Mouse (Mus musculus) adrenal gland, adult 18-20 months (tissue): ENCODE data around the gene Xpo6. TPM values are rescaled to one million over a fixed set of nuclear protein-coding genes. Genes with fewer than 3 reads are reported as not detected.

ENCODE experiments used
- DNase-seq, 2 experiments: peaks; one replicate each; pipeline ENCODE4 v3.0.0; 2021 to 2022; ENCODE audit warnings: low spot score in 2 of 2
- total RNA-seq, 2 experiments: library from RNA; stranded (reverse); gene quantifications; 1 replicate in 1 of 2; 2 replicates in 1 of 2; pipeline ENCODE4 v1.2.3; 2021

Xpo6 gene
- total RNA-seq, 2 experiments from 2014 or later: 80.9 to 99.4 TPM

DNA sequence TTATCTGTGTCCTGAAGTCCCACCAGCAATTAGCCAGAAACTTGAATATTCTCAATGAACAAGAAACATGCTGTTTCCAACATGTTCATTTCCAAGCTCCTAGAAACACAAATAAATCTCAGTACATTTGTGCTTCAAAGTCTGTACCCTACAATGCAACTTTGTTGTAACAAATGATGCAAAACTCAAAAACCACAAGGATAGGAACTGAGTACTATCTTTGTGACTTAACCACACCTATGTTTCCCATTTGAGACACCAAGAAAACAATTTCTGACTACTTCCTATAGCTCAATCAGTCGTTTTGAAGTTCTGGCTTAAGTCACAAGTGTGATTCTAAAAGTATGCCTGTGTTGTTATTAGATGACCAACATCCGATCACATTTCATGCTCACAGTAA, 64.9 kb downstream of the Xpo6 start:
- DNase-seq: no peak

DNA sequence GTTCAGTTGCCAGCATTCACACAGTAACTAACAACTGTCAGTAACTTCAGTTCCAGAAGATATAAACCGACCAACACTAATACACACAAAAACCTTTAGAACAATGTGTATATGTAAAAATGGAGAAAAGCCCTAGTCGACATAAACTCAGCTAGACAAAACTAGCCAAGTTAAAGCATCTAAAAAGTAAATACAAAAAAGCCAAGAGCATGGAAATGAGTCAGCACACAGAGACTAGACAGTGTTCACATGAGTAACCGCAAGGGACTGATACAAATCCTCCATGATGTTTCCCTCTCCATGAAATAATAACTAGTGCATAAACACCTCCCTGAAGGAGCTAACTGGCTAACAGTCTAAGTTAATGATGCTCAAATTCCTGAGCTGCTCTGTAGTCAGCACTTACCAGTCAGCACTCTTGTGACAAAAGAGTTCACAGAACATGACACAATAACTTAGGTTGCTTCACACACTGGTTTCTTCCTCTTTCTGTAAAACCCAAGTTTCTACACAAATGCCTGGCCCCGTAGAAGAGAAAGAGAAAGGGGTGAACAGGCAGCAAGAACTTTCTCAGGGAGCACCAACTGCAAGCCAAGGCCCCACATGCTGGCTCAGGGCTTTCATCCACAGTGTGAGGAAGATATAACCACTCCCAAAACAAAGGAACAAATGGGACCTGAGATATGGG, 65.5 kb downstream of the Xpo6 start:
- no peak for DNase-seq

DNA sequence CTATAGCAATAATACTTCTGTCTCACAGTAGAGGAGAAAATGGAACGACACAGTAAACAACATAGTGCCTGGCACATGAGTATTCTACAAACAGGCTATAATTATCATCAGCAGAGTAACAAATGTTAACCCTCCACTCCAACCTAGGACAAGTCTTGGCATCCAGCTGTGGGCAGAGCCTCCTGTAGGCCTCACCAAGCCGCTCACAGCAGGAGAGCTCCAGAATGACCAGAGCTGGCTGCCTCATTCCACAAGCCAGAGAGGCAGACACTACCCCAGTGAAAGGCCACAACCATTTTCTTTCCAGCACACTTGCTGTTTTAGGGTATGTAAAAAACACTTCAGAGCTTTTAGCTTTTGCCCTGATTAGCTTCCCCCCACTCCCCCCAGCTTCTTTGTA, 72.6 kb downstream of the Xpo6 start:
- DNase-seq: no peak

DNA sequence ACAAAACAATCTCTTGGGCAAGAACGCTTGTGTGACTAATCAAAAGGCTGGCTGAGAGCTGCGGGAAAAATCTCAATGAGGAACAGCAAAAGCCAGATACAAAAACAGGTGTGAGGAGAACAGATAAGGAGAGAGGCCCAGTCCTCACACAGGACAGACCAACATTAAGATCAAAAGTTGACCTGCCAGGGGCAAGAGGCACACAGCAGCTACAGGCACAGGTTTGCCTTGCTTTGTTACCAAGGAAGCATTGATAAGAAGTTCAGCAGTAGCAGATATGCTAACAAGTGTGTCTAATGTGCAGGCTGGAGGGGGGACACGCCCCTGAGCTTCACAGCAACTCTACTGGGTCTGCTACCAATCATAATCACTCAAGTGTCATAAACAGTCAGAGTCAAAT, 73.8 kb downstream of the Xpo6 start:
- DNase-seq: no peak

DNA sequence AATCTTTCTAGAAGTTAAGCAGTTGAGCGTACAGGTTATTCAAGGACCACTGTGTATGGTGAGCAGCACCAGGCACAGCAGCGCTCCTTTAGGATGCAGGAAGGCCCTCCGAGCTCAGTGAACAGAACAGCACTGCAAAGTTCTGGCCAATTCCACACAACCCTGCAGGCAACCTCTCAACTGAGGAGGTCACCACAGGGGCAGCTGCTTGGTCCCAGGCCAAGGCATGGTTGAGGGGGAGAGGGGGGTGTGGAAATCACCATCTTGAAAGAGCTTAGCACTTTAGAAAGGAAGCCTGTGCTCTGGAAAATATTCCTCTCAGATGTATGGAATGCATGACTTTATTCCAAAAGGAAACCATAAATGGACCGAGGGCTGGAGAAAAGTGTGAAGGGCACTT, 78.8 kb downstream of the Xpo6 start:
- no peak for DNase-seq

DNA sequence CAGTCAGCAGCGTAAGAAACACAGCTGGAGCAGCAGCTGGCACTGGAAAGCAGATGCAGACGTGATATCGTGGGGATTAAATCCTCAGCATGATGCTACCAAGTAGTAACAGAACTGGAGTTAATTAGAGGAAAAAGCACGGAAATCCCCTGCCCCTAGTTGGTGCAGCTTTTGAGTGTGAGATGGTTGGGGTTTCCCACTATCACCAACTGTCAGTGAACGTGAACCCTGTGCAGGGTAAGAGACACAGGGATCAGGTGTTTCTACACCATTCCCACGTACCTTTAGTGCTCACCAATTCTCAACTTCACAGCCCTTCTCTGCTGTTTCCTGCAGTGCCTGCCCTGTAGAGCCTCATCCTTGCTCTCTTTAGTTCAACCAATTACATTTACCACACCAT, 80.5 kb downstream of the Xpo6 start:
- DNase-seq: no peak

DNA sequence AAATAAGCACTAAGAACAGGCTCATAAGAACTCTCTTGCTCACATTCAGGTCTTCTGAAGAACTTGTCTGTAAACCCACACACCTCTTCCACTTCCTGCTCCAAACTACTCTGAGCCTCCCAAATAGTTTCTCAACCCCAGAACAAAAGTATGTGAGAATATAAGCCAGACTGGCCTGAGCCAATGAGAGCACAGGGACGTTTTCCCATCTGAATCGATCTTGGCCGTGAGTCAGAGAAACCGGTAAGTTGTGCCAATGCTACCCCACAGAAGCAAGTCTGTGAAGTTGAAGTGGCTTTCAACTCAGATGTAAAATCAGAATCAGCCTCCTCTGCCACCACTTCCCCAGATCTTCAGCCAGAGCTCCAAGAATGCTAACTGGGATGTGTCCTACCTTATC, 87.0 kb downstream of the Xpo6 start:
- DNase-seq: no peak

DNA sequence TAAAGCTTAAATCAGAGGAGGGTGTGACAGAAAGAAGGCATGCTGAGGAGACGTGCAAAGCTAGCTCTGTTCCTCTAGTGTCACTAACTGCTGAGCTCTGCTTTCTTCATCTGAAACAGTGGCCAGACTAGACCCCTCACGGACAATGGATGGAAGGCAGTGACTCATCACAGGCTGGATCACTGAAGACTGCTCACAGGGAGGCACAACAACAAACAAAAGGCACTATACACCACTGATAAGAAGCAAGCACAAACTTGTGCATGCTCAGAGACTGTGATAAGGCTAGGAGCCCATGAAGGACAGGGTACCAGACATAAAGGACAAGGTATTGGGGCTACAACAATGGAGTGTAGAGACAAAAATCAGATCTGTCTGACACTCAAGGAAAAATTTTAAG, 89.1 kb downstream of the Xpo6 start:
- DNase-seq: no peak

DNA sequence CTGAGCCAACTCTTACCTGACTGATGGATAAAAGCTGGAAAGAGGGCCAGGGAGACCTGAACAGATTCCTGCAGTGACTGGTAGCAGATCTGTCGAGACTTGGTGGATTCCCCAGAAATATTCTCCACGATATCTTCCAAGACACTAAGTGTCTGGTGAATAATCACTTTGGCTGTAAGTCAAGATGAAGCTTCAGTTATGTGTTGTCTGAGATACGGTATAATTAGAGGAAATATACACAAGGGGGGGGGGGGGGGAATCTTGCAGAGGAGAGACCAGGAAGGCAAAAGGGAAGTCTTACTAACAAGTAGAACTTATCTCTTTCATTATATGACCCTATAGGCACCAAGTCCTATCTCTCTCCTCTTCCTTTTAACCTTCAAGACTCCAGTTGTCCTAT, 90.4 kb downstream of the Xpo6 start:
- DNase-seq: no peak

DNA sequence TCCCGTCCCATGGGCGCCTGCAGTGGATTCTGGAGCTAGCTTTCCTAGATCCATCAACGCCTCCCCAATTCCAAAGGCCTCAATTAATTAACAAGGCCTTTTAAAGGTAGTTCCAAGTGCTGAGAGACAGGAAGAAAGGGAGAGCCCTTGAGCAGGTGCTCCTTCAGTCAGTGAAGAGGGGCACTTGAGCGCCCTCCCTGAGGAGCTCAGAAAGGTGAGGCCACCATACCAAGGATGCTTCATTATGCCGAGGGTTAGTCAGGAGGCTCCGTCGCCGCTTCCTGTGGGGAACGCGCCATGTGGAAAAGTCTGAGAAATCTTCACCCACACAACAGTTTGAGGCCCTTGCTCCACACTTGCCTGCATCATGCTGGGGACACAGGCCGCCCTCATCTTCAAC, 99.9 kb downstream of the Xpo6 start:
- no peak for DNase-seq

DNA sequence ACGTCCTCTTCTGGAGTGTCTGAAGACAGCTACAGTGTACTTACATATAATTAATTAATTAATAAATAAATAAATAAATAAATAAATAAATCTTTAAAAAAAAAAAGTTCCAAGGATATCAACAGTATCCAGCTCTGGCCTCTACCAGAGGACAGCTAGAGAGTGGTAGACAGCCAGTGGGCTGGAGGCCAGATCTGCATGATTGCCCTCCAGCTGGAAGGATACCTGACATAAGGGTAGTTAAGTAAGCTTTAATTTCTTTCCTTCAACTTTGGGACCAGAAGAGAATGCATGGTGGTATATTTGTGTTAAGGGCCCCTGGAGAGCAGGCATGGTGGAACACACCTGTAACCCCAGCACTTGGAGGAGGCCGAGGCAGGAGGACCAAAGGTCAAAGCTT, 100.5 kb downstream of the Xpo6 start:
- DNase-seq: no peak

DNA sequence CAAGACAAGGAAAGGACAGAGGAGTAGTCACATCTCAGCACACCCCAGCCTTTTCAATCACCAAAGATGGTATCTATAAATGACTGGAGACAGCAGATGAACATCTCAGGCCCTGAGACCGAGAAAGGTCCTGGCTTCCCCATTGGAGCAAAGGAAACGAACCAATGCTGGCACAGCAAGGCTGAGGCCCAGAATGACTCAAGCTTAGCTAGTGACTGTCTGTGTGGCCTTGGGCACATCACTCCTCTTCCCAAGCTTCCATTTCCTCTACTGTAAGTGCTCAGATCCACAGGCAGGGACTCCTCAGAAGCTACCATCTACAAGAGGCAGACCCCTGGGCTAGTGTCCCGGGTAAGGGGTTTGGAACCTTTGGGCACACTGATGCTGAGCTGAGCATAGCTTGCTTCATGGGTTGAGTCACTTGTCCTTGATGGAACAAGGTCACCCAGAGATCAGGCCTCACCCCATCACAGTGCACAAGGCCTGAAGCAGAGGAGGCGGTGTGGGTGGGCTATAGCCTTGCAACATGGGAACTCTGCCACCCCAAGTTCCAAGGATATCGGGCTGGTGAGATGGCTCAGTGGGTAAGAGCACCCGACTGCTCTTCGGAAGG, 101.0 kb downstream of the Xpo6 start:
- DNase-seq: peak in 1 of 2 experiments; percentile 65

DNA sequence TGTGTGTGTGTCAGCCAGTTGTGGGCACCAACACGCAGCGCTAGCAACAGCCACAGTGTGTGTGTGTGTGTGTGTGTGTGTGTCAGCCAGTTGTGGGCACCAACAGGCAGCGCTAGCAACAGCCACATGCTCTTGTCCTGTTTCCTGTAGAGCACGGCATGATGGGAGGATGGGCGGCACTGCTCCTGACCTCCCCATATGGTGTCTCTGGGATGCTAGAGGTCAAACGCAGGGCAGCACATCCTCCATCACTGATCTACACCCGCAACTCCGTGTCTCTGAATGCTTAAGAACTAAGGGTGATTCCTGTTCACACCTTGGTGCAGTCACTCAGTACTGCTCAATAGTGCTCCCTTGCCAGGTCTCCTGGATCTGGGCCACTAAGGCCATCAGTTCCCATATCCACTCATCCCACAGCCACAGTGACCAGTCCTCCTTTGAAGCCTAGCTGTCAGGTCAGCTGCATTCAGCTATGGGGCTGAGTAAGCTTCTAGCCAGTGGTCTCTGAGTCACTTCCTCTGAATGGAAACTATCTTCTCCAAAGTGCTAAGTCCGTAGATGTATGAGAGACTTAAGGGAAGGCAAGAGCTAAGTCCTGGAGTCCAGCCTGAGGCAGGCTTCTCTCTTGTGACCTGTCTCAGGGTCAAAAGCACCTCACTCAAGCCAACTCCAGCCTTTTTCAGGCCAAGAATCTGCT, 102.9 kb downstream of the Xpo6 start:
- no peak for DNase-seq

DNA sequence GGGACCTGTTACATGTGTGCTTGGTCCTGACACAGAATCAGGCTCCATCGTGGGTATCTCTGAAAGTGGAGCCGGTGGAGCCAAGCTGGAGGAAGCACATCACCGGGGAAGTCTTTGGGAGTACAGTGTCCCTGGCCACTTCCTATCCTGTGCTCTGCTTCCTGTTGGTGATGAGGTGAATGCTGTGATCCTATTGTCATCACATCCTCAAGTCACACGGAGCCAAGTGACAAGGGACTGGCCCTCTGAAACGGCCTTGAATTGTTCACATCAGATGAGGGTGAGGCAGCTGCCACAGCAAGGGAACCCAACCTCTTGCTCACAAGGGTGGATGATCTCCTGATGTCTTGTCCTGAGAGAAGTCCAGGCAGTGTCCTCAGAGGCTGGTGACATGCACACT, 103.7 kb downstream of the Xpo6 start:
- DNase-seq: no peak

DNA sequence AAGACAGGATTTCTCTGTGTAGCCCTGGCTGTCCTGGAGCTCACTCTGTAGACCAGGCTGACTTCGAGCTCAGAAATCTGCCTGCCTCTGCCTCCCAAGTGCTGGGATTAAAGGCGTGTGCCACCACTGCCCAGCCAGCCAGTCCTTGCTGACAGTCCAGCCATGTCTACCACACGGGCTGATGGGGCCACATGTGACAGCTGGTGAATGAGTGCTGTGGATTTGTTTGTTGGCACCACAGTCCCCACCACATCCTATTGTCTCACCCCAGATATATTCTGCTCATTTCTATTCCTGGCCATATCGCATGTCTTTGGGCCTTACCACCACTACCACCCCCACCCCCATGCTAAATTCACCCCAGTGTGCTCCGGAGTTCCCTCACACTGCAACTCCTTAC, 105.6 kb downstream of the Xpo6 start:
- no peak for DNase-seq

DNA sequence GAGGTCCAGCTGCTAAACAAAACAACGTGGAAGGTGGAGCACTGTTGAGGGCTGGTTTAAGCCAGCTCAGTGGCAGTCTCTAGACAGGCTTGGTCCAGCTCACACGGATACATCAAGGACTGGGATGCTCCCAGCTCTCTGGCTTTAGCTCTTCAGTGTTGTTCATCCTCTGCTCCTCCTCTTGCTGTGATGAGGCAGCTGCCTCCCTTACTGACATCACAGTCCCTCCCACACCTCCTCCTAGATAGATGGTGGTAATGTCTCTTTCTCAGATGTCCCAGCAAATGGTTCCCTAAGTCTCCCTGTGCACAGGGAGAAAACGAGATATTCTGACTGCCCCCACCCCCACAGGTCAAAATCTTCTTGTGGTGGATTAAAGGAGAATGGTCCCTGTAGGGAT, 107.1 kb downstream of the Xpo6 start:
- no peak for DNase-seq

DNA sequence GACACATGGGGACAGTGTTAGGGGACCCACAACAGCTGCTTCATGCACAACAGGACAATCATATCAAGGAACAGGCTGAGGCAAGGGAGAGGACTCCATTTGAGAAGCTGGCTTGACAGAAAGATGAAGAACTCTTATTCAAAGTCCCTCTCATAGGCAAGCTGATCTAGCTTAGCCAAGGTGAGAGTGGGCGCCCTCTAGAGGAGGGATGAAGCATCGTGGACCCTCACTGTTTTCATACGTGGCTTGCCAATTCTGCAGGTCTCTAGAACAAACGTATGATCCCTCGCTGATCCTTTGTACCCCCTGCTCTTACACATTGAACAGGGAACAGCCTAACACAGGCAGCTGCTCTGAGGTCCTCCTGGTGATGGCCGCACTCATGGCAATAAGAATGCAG, 110.5 kb downstream of the Xpo6 start:
- DNase-seq: peak; percentile 49 to 53

DNA sequence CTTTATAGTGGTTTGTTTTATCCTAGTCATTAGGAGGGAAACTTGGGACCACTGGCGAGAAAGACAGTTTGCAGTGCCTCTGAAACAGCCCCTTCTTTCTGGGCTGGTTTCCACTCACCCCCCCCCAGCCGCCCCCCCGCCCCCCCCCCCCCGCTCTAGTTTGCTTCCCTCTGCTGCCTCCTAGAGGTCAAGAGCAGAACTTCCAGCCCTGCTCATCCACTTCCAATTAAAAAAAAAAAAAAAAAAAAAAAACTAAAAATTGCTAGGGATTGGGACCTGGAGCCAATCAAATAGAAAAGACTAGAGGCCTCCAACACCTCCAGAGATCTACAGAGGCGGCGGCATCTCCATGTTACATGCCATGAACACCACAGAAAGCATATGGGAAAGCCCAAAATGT, 112.1 kb downstream of the Xpo6 start:
- no peak for DNase-seq

DNA sequence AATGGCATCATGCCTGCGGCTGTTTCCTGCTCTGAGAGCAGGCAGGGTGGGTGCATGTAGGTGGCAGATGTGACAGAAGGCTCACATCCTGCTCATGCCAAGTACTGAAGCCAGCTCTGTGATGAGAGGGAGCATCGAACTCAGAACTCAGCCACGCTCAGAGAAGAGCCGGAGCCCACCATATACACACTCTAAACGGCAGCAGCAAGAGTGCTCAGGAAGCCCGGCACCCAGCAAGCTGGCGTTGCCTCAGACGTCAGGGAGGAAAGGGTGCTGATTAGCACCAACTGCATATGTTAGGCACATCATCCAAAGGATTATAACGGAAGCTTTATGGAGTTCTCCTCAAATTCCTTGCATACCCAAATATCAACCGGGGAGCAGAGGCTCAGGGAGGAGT, 112.7 kb downstream of the Xpo6 start:
- no peak for DNase-seq

DNA sequence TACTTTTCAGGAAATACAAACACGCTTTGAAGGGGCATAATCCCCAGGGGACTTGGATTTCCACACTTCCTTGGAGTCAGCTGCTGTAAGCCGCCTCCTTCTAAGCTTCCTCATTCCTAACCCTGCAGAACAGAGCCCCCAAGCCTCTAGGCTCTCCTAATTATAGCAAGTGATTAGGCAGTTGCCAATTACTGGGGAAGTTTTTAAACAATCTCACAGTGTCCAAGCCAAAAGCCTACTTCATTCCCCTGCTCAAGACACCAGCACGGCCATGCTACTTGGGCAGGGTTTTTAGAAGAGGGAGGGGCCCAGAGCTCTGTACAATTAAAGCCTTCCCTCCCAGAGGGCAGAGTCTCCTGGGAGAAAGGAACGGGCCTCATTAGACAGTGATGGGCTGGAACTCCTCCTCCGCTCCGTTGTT, 114.0 kb downstream of the Xpo6 start:
- no peak for DNase-seq

DNA sequence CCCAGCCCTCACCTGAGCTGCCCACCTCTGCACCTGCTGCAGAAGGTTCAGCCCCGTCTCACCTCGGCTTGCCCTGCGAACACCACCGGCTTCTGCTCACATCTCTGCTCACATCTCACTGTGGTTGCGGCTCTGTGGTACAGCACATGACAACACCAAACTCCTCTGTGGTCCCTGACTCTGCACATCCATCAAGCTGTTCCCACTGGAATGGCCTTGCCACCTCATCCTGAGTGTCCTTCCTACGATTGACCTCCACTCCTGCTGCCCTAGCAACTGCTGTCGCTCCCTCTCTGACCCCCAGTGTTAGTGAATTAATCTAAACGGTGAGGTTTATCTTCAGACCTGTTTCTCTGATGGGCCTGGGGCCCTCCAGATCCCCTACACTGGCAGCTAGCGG, 115.1 kb downstream of the Xpo6 start:
- no peak for DNase-seq

DNA sequence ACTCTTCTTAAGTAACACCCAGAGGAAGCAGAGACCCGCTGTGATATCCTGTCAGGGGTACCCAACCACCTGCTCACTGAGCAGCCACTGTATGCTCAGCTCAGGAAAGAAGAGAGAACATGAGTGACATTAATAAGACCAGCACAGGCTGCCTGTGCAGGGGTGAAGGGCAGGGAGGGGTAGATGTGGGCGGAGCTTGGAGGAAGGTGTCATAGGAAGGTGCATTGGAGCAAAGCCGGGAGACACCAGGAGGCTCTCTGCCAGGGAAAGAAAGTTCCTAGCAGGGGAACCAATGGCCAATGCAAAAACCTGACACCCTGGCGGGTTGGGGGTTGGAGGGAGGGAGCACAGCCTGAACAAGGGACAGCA, 116.3 kb downstream of the Xpo6 start:
- no peak for DNase-seq
